Mouse (Mus musculus) thymus, postnatal 10 days (tissue): ENCODE measurements around the gene Grtp1.
A peak's percentile ranks its signal among the peaks of the same experiment; 100 is the strongest.

ENCODE experiments used
- DNase-seq, 2 experiments: peaks; one replicate each; pipeline ENCODE4 v3.0.0; 2021; ENCODE audit warnings: low spot score in 2 of 2

Grtp1 gene

GRCm38 (mm10) chr8:13200301-13201012 lies at the start of gene Grtp1:
Gene Grtp1, minus strand, starts transcription at chr8:13200620.
- peak in 1 of 2 experiments; percentile 38 for DNase-seq

GRCm38 (mm10) chr8:13244343-13244880 lies 44.0 kb upstream of the Grtp1 start:
- DNase-seq = no peak

- DNase-seq = no peak
Measured at GRCm38 (mm10) chr8:13242985-13243870, 42.8 kb upstream of the Grtp1 start.

- no peak for DNase-seq
Measured at GRCm38 (mm10) chr8:13240691-13241090, 40.3 kb upstream of the Grtp1 start.

- no peak for DNase-seq
Measured at GRCm38 (mm10) chr8:13240055-13240454, 39.6 kb upstream of the Grtp1 start.

GRCm38 (mm10) chr8:13234803-13235202 lies 34.4 kb upstream of the Grtp1 start:
- no peak for DNase-seq

- no peak for DNase-seq
Measured at GRCm38 (mm10) chr8:13230471-13230870, 30.1 kb upstream of the Grtp1 start.

- DNase-seq = no peak
Measured at GRCm38 (mm10) chr8:13229802-13230201, 29.4 kb upstream of the Grtp1 start.

- no peak for DNase-seq
Measured at GRCm38 (mm10) chr8:13228923-13229610, 28.6 kb upstream of the Grtp1 start.

GRCm38 (mm10) chr8:13227184-13227583 lies 26.8 kb upstream of the Grtp1 start:
- no peak for DNase-seq

GRCm38 (mm10) chr8:13226288-13226687 lies 25.9 kb upstream of the Grtp1 start:
- no peak for DNase-seq

- no peak for DNase-seq
Measured at GRCm38 (mm10) chr8:13224426-13224825, 24.0 kb upstream of the Grtp1 start.

GRCm38 (mm10) chr8:13218441-13218840 lies 18.0 kb upstream of the Grtp1 start:
- DNase-seq = no peak

- DNase-seq = no peak
Measured at GRCm38 (mm10) chr8:13217986-13218385, 17.6 kb upstream of the Grtp1 start.

GRCm38 (mm10) chr8:13217093-13217492 lies 16.7 kb upstream of the Grtp1 start:
- no peak for DNase-seq

- no peak for DNase-seq
Measured at GRCm38 (mm10) chr8:13216386-13216785, 16.0 kb upstream of the Grtp1 start.

- DNase-seq = peak; percentile 87 to 92
Measured at GRCm38 (mm10) chr8:13213479-13214268, 13.3 kb upstream of the Grtp1 start.

- no peak for DNase-seq
Measured at GRCm38 (mm10) chr8:13209770-13210169, 9.3 kb upstream of the Grtp1 start.

GRCm38 (mm10) chr8:13208627-13209355 lies 8.4 kb upstream of the Grtp1 start:
- no peak for DNase-seq

GRCm38 (mm10) chr8:13206290-13206689 lies 5.9 kb upstream of the Grtp1 start:
- no peak for DNase-seq

GRCm38 (mm10) chr8:13205311-13205710 lies 4.9 kb upstream of the Grtp1 start:
- no peak for DNase-seq
